Mouse (Mus musculus): ENCODE data around the gene Ppp3cb. TPM values are rescaled to one million over a fixed set of nuclear protein-coding genes. Genes with fewer than 3 reads are reported as not detected.
A peak's percentile ranks its signal among the peaks of the same experiment; 100 is the strongest.
"Not testable (repeated sequence)": the region's sequence is repeated elsewhere in the genome, so short reads cannot be mapped to it uniquely, and the experiment has no call there.

Ppp3cb gene
- 88.2 and 88.3 TPM in 2 replicates for total RNA-seq (2017)

- peak; percentile 91 for ATAC-seq (ENCODE audit: extremely low read depth, insufficient number of reproducible peaks, low FRiP score, poor library complexity, severe bottlenecking)
Measured at GRCm38 (mm10) chr14:20546415-20546814, at the start of gene Ppp3cb. Ppp3cb (minus strand) TSS chr14:20546573.

- ATAC-seq (ENCODE audit: extremely low read depth, insufficient number of reproducible peaks, low FRiP score, poor library complexity, severe bottlenecking): no peak
Measured at GRCm38 (mm10) chr14:20595781-20596180, 49.4 kb upstream of the Ppp3cb start.

GRCm38 (mm10) chr14:20587458-20587857 lies 41.1 kb upstream of the Ppp3cb start:
- no peak for ATAC-seq (ENCODE audit: extremely low read depth, insufficient number of reproducible peaks, low FRiP score, poor library complexity, severe bottlenecking)

GRCm38 (mm10) chr14:20578822-20579407 lies 32.5 kb upstream of the Ppp3cb start:
- no peak for ATAC-seq (ENCODE audit: extremely low read depth, insufficient number of reproducible peaks, low FRiP score, poor library complexity, severe bottlenecking)

GRCm38 (mm10) chr14:20576179-20576578 lies 29.8 kb upstream of the Ppp3cb start:
- ATAC-seq (ENCODE audit: extremely low read depth, insufficient number of reproducible peaks, low FRiP score, poor library complexity, severe bottlenecking): peak; percentile 77

GRCm38 (mm10) chr14:20573196-20573595 lies 26.8 kb upstream of the Ppp3cb start:
- ATAC-seq (ENCODE audit: extremely low read depth, insufficient number of reproducible peaks, low FRiP score, poor library complexity, severe bottlenecking): not testable (repeated sequence)

- no peak for ATAC-seq (ENCODE audit: extremely low read depth, insufficient number of reproducible peaks, low FRiP score, poor library complexity, severe bottlenecking)
Measured at GRCm38 (mm10) chr14:20565256-20566021, 19.1 kb upstream of the Ppp3cb start.

GRCm38 (mm10) chr14:20564692-20565091 lies 18.3 kb upstream of the Ppp3cb start:
- no peak for ATAC-seq (ENCODE audit: extremely low read depth, insufficient number of reproducible peaks, low FRiP score, poor library complexity, severe bottlenecking)

GRCm38 (mm10) chr14:20561897-20562296 lies 15.5 kb upstream of the Ppp3cb start:
- no peak for ATAC-seq (ENCODE audit: extremely low read depth, insufficient number of reproducible peaks, low FRiP score, poor library complexity, severe bottlenecking)

- no peak for ATAC-seq (ENCODE audit: extremely low read depth, insufficient number of reproducible peaks, low FRiP score, poor library complexity, severe bottlenecking)
Measured at GRCm38 (mm10) chr14:20550136-20550535, 3.8 kb upstream of the Ppp3cb start.

GRCm38 (mm10) chr14:20545529-20546331 lies 643 bp downstream of the Ppp3cb start:
- ATAC-seq (ENCODE audit: extremely low read depth, insufficient number of reproducible peaks, low FRiP score, poor library complexity, severe bottlenecking): peak; percentile 63

GRCm38 (mm10) chr14:20544467-20545411 lies 1.6 kb downstream of the Ppp3cb start:
- no peak for ATAC-seq (ENCODE audit: extremely low read depth, insufficient number of reproducible peaks, low FRiP score, poor library complexity, severe bottlenecking)

GRCm38 (mm10) chr14:20529643-20530042 lies 16.7 kb downstream of the Ppp3cb start:
- no peak for ATAC-seq (ENCODE audit: extremely low read depth, insufficient number of reproducible peaks, low FRiP score, poor library complexity, severe bottlenecking)

GRCm38 (mm10) chr14:20520179-20520578 lies 26.2 kb downstream of the Ppp3cb start:
- ATAC-seq (ENCODE audit: extremely low read depth, insufficient number of reproducible peaks, low FRiP score, poor library complexity, severe bottlenecking): no peak

GRCm38 (mm10) chr14:20508424-20508823 lies 37.9 kb downstream of the Ppp3cb start:
- 0 out of 2 replicates have a peak, but pooled peaks have one; percentile 33 for ATAC-seq (ENCODE audit: extremely low read depth, insufficient number of reproducible peaks, low FRiP score, poor library complexity, severe bottlenecking)

GRCm38 (mm10) chr14:20502966-20503365 lies 43.4 kb downstream of the Ppp3cb start:
- no peak for ATAC-seq (ENCODE audit: extremely low read depth, insufficient number of reproducible peaks, low FRiP score, poor library complexity, severe bottlenecking)

- no peak for ATAC-seq (ENCODE audit: extremely low read depth, insufficient number of reproducible peaks, low FRiP score, poor library complexity, severe bottlenecking)
Measured at GRCm38 (mm10) chr14:20499982-20500381, 46.4 kb downstream of the Ppp3cb start.

- ATAC-seq (ENCODE audit: extremely low read depth, insufficient number of reproducible peaks, low FRiP score, poor library complexity, severe bottlenecking): no peak
Measured at GRCm38 (mm10) chr14:20496603-20497002, 49.8 kb downstream of the Ppp3cb start, which contains the start of gene Mss51. Mss51 (minus strand) TSS chr14:20496901.

GRCm38 (mm10) chr14:20486031-20486430 lies 60.3 kb downstream of the Ppp3cb start:
- no peak for ATAC-seq (ENCODE audit: extremely low read depth, insufficient number of reproducible peaks, low FRiP score, poor library complexity, severe bottlenecking)
